ENCODE assay signal across 8 mouse cellular contexts in genomic region chr4:120986446-120986845, GRCm38 (mm10). TPM values are rescaled to one million over a fixed set of nuclear protein-coding genes. Genes with fewer than 3 reads are reported as not detected.
DNase-seq lines count a peak whose midpoint lies in the region; ATAC-seq and TF ChIP-seq lines count a peak whose summit lies in the region.

No protein-coding gene starts in this region.

- 0 out of 2 replicates have a peak overlapping the region, but pooled peaks have one; percentile 5 for H3K27ac ChIP-seq in hindbrain, embryonic 15.5 days (replicated peaks)
- H3K27ac ChIP-seq in liver, embryonic 14.5 days: no peak overlapping the region
- no peak overlapping the region for H3K27ac ChIP-seq in neural tube, embryonic 14.5 days (ENCODE audit: low read depth, low read length)

- H3K4me2 ChIP-seq in hindbrain, embryonic 15.5 days: no peak overlapping the region
- no peak overlapping the region for H3K4me2 ChIP-seq in liver, embryonic 14.5 days (ENCODE audit: low read depth)
- no peak overlapping the region for H3K4me2 ChIP-seq in neural tube, embryonic 14.5 days (ENCODE audit: low read depth, low read length)

- WGBS in hindbrain, embryonic 15.5 days: 22% methylated on average over 6 of the region's 6 CpGs
- WGBS in liver, embryonic 14.5 days (ENCODE audit: insufficient replicate concordance): 9% methylated on average over 6 of the region's 6 CpGs
- WGBS in neural tube, embryonic 14.5 days: 23% methylated on average over 6 of the region's 6 CpGs

- peaks cover 12% of the 10 kb centered on the region for H3K36me3 ChIP-seq in hindbrain, embryonic 15.5 days
- peaks cover 9% of the 10 kb centered on the region for H3K36me3 ChIP-seq in liver, embryonic 14.5 days (replicated peaks; ENCODE audit: control insufficient read depth, insufficient read depth, low read depth)
- H3K36me3 ChIP-seq in neural tube, embryonic 14.5 days (ENCODE audit: control insufficient read depth, insufficient read depth, low read length): no peaks in the 10 kb centered on the region

- peak; percentile 65; the same call in 1 of the 2 replicates for ATAC-seq in hindbrain, embryonic 15.5 days (ENCODE audit: low FRiP score, low read depth)
- ATAC-seq in liver, embryonic 14.5 days (ENCODE audit: insufficient read depth): peak; percentile 34; the same call in 1 of the 2 replicates
- ATAC-seq in neural tube, embryonic 14.5 days (ENCODE audit: low read depth): peak; percentile 79; the same call in 1 of the 2 replicates

- H3K4me1 ChIP-seq in hindbrain, embryonic 15.5 days (replicated peaks): 0 out of 2 replicates have a peak, but pooled peaks cover 4% of the 10 kb centered on the region
- H3K4me1 ChIP-seq in liver, embryonic 14.5 days (replicated peaks; ENCODE audit: control insufficient read depth in 2 of 2, insufficient read depth in 2 of 2, low read length in 1 of 2): peaks cover 0 to 2% of the 10 kb centered on the region in 2 experiments; a peak in 2 of 4 replicates
- no peaks in the 10 kb centered on the region for H3K4me1 ChIP-seq in neural tube, embryonic 14.5 days (ENCODE audit: control insufficient read depth, insufficient read depth, low read length)

- H3K9ac ChIP-seq in hindbrain, embryonic 15.5 days: no peak overlapping the region
- no peak overlapping the region for H3K9ac ChIP-seq in liver, embryonic 14.5 days (replicated peaks)
- no peak overlapping the region for H3K9ac ChIP-seq in neural tube, embryonic 14.5 days (replicated peaks; ENCODE audit: low read depth, low read length)

- TF ChIP-seq CTCF in liver, embryonic 14.5 days (IDR thresholded peaks at IDR 0.05; ENCODE audit: low read depth): peak; percentile 87

- H3K4me3 ChIP-seq in hindbrain, embryonic 15.5 days: no peak overlapping the region
- no peak overlapping the region for H3K4me3 ChIP-seq in liver, embryonic 14.5 days (ENCODE audit: insufficient read depth in 1 of 2, low read depth in 2 of 2, low read length in 2 of 2)
- no peak overlapping the region for H3K4me3 ChIP-seq in neural tube, embryonic 14.5 days (ENCODE audit: low read depth, low read length)

- no peaks in the 10 kb centered on the region for H3K9me3 ChIP-seq in hindbrain, embryonic 15.5 days
- H3K9me3 ChIP-seq in liver, embryonic 14.5 days (ENCODE audit: control insufficient read depth, low read length): no peaks in the 10 kb centered on the region
- no peaks in the 10 kb centered on the region for H3K9me3 ChIP-seq in neural tube, embryonic 14.5 days (ENCODE audit: control insufficient read depth, low read length)

- TF ChIP-seq EP300 in liver, embryonic 14.5 days (IDR thresholded peaks at IDR 0.05; ENCODE audit: low read depth): no peak

- no peaks in the 10 kb centered on the region for H3K27me3 ChIP-seq in hindbrain, embryonic 15.5 days
- no peaks in the 10 kb centered on the region for H3K27me3 ChIP-seq in liver, embryonic 14.5 days (ENCODE audit: control insufficient read depth, insufficient read depth, low read length)
- no peaks in the 10 kb centered on the region for H3K27me3 ChIP-seq in neural tube, embryonic 14.5 days (ENCODE audit: control insufficient read depth, insufficient read depth, low read length)

- DNase-seq in left cerebral cortex, adult 18-20 months (ENCODE audit: low spot score in 2 of 2): peak; percentile 36 to 41
- no peak for DNase-seq in left cerebral cortex, adult 9 months (ENCODE audit: low spot score in 2 of 2)
- DNase-seq in R1 (ENCODE audit: low read depth, low spot score): peak; percentile 34
- peak; percentile 62 to 72 for DNase-seq in cerebellum, postnatal 25 days
- DNase-seq in liver, embryonic 14.5 days (ENCODE audit: low read depth in 3 of 3, low spot score in 3 of 3): peak in 1 of 3 experiments; percentile 42
- DNase-seq in Muller cell, postnatal 12 days (ENCODE audit: inconsistent ontology term): no peak

RNA-seq across cellular contexts. Expression of gene Smap2, which starts 30.6 kb away (rescaled TPM):
- total RNA-seq in left cerebral cortex, adult 18-20 months (2021): 100 to 1,000 TPM; 194 to 195 TPM
- polyA plus RNA-seq in hindbrain, embryonic 15.5 days (2015; fragmentation: Nextera tagmentation; extraction: Ambion mirVana): 42.1 and 48.4 TPM in 2 replicates
- 15.4 and 17.0 TPM in 2 replicates for polyA plus RNA-seq in liver, embryonic 14.5 days (2012; rRNA removed)
- polyA plus RNA-seq in liver, embryonic 14.5 days (2014; fragmentation: Nextera tagmentation; extraction: Ambion mirVana): 19.6 and 22.1 TPM in 2 replicates
- 55.0 and 59.4 TPM in 2 replicates for polyA plus RNA-seq in neural tube, embryonic 14.5 days (2014; fragmentation: Nextera tagmentation; extraction: Ambion mirVana)

RNA-seq across cellular contexts. Expression of gene Zfp69, which starts 34.9 kb away (rescaled TPM):
- 1 to 10 TPM; 1.7 to 1.9 TPM for total RNA-seq in left cerebral cortex, adult 18-20 months (2021)
- polyA plus RNA-seq in hindbrain, embryonic 15.5 days (2015; fragmentation: Nextera tagmentation; extraction: Ambion mirVana): 6.8 and 7.9 TPM in 2 replicates
- 1.0 and 1.1 TPM in 2 replicates for polyA plus RNA-seq in liver, embryonic 14.5 days (2012; rRNA removed)
- 1.2 and 1.3 TPM in 2 replicates for polyA plus RNA-seq in liver, embryonic 14.5 days (2014; fragmentation: Nextera tagmentation; extraction: Ambion mirVana)
- polyA plus RNA-seq in neural tube, embryonic 14.5 days (2014; fragmentation: Nextera tagmentation; extraction: Ambion mirVana): 5.5 and 6.7 TPM in 2 replicates

RNA-seq across cellular contexts. Expression of gene Col9a2, which starts 52.7 kb away (rescaled TPM):
- 1 to 10 TPM; 9.2 to 9.3 TPM for total RNA-seq in left cerebral cortex, adult 18-20 months (2021)
- 22.7 and 27.8 TPM in 2 replicates for polyA plus RNA-seq in hindbrain, embryonic 15.5 days (2015; fragmentation: Nextera tagmentation; extraction: Ambion mirVana)
- polyA plus RNA-seq in liver, embryonic 14.5 days (2012; rRNA removed): 0.79 and 1.9 TPM in 2 replicates
- 0.83 and 1.1 TPM in 2 replicates for polyA plus RNA-seq in liver, embryonic 14.5 days (2014; fragmentation: Nextera tagmentation; extraction: Ambion mirVana)
- 8.1 and 10.5 TPM in 2 replicates for polyA plus RNA-seq in neural tube, embryonic 14.5 days (2014; fragmentation: Nextera tagmentation; extraction: Ambion mirVana)

Comparison
In these comparisons a context has a peak if more than half of its experiments do, and no peak if none do; other contexts are left out.
1. DNase-seq: peak in left cerebral cortex, adult 18-20 months (2 of 2), R1 (single experiment) and cerebellum, postnatal 25 days (2 of 2); none in left cerebral cortex, adult 9 months (0 of 2) and Muller cell, postnatal 12 days (single experiment).
2. Peak in every context shown above with its lines, with median percentiles within 50 percentile points of each other: ATAC-seq.